Mouse (Mus musculus) erythroid progenitor cell, adult 5-6 weeks (primary cell): ENCODE measurements around the gene Il27. TPM values are rescaled to one million over a fixed set of nuclear protein-coding genes. Genes with fewer than 3 reads are reported as not detected.
A peak's percentile ranks its signal among the peaks of the same experiment; 100 is the strongest.

ENCODE experiments used
- ATAC-seq: replicated peaks from 2 replicates; pipeline ENCODE4 v1.8.0; 2016; ENCODE audit warnings: moderate number of reproducible peaks, mild to moderate bottlenecking, moderate TSS enrichment, inconsistent platforms; ENCODE audit not compliant: poor library complexity, low FRiP score, severe bottlenecking
- total RNA-seq, 2 experiments: library from RNA; stranded (forward) in 1 of 2; stranded (reverse) in 1 of 2; fragments of 150-400 nt in 1 of 2; fragments of 186-747, 209-891 nt in 1 of 2; gene quantifications; 2 replicates each; pipeline versions ENCODE4 v1.2.3 to v1.2.4; 2015 to 2017; ENCODE audit warnings: low replicate concordance in 2 of 2

The Il27 gene
- total RNA-seq, 2 experiments from 2014 or later, result 1.3 TPM; not detected in 1

DNA sequence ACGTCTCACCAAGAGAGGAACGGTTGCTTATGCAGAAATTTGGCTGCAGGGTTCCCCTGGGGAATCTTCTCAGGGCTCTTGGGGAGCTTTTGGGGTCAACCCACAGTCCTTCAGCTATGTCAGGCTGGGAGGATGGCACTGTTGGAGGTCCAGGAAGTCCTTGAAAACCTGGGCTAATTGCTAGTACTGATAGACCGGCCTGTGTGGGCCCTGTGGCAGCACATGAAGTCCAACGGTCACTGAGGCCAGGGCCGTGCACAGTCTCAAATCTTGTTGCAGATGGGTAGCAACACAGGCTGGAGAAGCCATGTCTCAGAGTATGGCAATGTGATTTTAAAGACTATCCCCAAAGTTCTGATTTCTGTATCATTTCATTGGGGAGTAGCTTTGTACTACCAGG, 13.1 kb upstream of the Il27 start:
- no peak for ATAC-seq

DNA sequence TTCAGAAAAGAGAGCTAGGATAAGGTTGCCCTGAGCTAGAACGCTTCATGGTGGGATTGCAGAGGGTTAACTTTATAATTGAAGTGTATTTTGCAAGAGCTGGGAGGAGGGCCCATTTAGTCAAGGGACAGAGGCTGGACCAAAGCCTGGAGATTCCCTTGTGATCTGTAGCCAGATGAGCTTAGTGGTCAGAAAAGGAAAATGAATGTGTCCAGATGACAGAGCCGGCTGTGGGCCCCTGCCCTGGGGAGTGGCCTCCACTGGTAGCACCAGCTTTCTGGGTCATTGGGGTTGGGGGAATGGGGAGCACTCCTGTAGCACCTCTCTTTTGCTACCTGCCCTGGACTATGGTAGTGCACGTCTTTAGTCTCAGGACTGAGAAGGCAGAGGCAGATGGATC, 12.3 kb upstream of the Il27 start:
- ATAC-seq, result no peak

DNA sequence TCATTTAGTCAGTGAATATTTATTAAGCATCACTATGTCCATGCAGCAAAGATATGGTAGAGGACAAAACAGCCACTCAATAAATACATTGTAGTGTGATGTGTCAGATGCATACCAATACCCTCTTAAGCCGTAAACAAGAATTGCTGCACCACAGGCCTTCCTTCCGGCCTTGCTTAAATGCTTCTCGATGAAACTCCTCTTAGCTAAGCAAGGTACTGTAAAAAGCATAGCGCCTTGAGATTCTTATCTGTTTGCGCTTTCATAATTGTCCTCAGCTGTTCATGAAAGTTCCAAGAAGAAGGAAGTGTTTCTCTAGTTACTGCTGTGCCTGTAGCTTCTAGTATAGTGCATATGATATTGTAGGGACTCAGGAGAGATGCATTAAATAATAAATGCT, 11.9 kb upstream of the Il27 start:
- no peak for ATAC-seq

DNA sequence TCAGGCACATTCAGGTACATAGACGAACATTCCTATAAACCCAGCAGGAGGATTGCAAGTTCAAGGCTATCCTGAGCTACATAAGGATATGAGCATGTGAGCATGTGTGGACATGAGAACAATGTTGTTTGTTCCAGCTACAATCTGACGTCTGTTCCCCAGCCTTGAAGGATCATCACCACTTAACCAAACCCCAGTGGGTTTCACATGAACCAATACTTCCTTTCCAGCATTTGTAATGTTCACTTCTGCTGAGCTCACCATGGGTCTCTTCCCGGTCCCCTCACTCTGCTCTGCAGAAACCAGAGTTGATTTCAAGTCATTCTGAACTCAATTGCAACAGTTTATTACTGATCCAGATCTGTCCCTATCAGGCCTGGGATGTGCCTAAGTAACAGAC, 7.9 kb upstream of the Il27 start:
- ATAC-seq, result no peak

- ATAC-seq, result no peak
Measured at GRCm38 (mm10) chr7:126601896-126602295, 7.2 kb upstream of the Il27 start.

- ATAC-seq, result no peak
Measured at GRCm38 (mm10) chr7:126598919-126599318, 4.2 kb upstream of the Il27 start.

DNA sequence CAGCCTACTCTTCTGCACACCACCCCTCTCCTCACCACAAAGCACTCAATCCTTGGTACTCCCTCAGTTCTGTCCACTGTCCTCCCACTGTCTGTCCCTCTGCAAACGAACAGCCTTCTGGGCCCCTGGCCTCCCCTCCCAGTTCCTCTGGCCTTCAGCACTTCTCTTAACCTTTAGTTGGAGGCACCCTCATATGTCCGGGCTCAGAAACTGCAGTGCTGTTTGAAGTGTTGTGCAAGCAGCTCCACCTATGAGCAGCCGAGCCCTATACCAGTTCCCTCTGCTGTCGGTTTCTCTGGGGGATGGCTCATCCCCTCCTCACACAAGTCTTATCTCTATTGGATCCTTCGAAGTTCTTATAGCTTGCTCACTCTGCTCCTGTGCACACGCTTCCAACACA, 1.7 kb upstream of the Il27 start:
- ATAC-seq, result no peak

DNA sequence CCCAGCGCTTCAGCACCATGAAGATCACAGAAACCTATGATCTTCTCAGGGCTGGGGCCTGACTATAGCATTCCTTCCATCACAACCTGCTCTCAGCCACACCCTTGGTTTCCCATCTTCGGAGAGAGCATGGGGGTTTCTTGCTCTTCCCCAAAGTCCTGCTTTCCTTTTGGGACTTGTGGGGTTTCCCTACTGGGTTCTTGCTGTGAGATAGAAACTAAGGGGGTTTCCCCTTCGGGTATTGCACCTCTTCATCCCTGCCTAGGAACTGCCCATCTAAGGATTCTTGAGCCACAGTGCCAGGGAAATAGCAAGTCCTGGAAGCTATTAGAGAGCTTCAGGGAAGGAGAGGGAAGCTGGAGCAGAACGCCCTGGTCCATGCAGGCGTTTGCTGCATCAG, 1.1 kb upstream of the Il27 start:
- ATAC-seq, result no peak

- ATAC-seq, result no peak
Measured at GRCm38 (mm10) chr7:126587779-126588178, 7.0 kb downstream of the Il27 start.

- ATAC-seq, result no peak
Measured at GRCm38 (mm10) chr7:126586839-126587238, 7.9 kb downstream of the Il27 start.

DNA sequence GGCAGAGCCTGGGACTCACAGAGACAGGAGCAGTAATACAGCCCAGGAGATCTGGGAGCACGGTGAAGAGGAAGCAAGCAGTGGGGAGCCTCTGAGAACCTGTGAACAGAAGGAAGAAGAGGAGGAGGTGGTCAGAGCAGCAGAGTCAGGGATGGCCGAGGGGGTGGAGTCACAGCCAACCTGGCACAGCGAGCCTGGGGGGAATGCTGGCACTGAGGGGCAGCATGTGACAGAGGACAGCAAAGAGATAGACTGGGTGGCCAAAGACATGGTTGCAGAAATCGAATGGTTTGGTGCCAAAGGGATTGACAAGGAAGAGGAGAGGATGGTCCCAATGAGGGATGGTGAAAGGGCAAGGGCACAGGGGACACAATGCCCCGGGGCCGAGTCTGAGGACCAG, 9.0 kb downstream of the Il27 start, which contains the start of gene Cln3:
TSS of gene Cln3 (minus strand) at position 101 of the 400 bp plus-strand sequence.
- no peak for ATAC-seq

DNA sequence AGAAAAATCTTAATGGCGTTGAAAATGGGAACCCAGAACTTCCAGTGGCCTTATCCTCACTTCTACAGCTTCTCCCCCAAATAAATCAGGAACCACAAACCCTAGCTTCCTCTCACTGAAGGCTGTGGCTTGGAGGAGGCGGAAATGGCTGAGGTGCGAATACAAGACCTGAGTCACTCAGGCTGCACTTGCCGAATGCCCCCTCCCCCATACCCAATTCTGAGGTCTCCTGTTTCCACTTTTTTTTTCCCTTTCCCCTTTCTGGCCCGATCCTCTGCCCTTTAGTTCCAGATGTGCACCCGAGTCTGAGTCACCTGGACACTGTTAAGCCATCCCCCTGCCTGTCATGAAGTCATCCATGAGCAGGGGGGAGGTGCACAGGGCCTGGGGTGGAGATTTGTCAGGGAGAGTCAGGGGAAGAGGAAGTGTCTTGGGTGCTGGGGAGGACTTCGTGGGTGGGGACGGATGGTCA, 10.2 kb downstream of the Il27 start, which contains the start of gene Apobr:
TSS of gene Apobr (plus strand) at position 437 of the 472 bp plus-strand sequence.
- ATAC-seq, result no peak

DNA sequence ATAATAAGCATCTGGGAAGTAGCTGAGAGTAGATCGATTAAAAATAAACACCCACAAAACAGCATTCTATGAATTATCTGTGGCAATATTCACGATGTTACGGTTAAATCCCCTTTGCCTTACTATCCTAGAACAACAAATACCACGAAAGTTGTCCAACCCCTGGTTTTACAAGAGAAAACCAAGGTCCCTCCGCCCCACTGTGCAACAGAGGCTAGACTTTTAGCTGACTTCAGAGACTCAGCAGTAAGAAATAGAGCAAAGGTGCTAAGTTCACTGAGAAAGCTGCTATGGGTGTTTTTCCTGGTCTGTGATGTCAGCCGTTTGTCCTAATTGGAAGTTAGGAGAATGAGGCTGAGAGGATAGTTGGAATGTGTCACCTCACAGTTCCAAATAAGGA, 11.0 kb downstream of the Il27 start:
- no peak for ATAC-seq

- peak; percentile 78 for ATAC-seq
Measured at GRCm38 (mm10) chr7:126583251-126583709, 11.5 kb downstream of the Il27 start.

DNA sequence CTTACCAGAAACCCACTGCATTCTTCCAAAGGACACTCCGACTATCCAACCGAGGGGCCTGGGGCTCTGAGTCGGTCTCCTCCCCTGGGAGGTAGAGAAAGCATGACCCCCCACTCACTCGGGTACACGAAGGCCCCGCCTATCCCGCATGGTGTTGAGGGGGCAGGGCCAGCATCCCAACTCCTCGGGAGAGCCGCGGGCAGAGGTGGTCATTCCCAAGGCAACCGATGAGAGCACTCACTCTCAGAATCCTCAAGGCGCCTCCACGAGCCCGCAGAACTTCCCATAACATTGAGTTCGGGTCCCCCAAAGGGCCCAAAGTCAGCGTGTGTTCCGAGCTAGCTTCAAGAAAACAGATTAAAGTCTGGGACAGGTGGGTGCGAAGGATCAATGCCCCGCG, 12.0 kb downstream of the Il27 start:
- no peak for ATAC-seq

DNA sequence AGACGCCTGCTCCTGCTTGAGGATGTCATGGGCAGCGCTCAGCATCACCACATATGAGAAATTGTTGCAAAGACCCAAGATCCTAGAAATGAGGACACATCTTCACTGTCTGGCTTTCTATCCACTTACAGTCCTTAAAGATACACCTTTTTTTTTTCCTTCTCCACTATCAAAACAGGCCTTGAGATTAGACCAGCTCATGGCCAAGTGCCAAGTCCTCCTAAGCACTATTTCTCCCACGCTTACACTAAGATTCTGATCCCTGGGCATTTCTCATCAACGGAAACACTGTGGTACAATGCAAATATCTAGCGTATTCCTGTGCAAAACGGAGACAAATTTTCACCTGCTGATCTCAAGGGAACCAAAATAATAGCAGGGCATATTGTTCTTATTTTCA, 13.1 kb downstream of the Il27 start:
- ATAC-seq, result no peak

GRCm38 (mm10) chr7:126579172-126579571, 15.6 kb downstream of the Il27 start:
- no peak for ATAC-seq

GRCm38 (mm10) chr7:126576946-126577345, 17.8 kb downstream of the Il27 start:
- peak; percentile 55 for ATAC-seq

DNA sequence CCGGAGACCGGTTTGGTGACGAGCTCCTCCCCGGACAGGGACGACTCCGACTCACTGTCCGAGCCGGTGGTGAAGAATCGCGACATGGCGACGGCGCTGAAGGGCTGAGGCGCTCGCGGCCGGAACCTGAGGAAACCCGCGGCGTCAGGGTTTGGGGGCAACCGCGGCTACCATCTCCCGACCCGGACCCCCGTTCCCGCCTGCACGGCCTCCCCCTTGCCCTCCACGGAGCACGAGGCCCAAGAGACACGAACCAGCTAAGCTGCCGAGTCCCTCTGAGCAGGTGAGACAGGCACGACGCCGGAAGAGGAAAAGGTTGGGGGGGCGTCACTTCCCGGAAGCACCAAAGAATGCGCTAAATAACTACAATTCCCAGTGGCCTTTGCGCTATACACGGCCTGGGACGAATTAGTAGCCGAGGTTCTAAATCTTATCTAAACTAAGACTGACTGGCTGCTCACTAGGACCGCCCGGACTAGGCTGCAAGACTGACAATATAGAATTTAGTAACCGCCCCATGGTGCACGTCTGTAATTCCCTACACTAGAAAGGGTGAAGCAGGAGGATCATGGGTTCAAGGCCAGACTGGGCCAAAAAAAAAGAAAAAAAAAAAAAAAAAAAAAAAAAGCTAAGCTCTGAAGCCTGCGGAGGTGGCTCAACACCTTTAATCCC, 28.5 kb downstream of the Il27 start, which contains the start of gene Eif3c:
TSS of gene Eif3c (minus strand) at position 318 of the 672 bp plus-strand sequence.
- peak; percentile 97 for ATAC-seq

DNA sequence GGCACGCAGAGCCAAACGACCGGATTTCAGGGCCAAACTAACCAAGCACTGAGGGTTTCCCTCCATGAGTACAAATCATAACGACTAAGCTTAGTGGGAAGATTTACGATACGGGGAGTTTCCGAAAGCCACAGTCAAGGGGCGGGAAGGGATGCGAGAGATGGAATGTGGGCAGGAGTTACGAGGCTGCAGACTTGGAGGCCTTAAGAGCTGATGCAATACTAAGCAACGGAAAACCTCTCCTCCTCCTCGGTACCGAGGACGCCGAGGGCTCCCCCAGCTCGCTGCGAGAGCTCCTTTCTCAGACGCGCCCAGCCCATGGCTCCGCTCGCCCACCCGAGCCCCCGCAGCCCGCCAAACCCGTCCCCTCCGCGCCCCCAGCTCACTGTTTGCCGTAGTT, 29.0 kb downstream of the Il27 start:
- ATAC-seq, result peak; percentile 58

- ATAC-seq, result no peak
Measured at GRCm38 (mm10) chr7:126556635-126557034, 38.1 kb downstream of the Il27 start.

DNA sequence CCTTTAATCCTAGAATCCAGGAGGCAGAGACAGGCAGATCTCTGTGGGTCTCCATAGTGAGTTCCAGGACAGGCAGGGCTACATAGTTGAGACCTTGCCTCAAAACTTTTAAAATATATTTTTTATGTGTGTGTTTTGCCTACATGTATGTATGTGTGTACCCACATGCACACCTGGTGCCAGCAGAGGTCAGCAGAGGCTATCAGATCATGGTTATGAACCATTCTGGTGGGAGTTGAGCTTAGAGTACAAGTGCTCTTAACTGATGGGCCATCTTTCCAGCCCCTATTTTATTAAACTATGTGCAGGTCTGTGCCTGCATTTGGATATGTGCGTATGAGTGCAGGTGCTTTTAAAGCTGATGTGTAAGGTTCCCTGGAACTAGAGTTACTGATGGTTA, 39.9 kb downstream of the Il27 start:
- ATAC-seq, result no peak
